Mouse (Mus musculus): Measurements from ENCODE around the gene Slc10a7. TPM values are rescaled to one million over a fixed set of nuclear protein-coding genes. Genes with fewer than 3 reads are reported as not detected.
A peak's percentile ranks its signal among the peaks of the same experiment; 100 is the strongest.

The Slc10a7 gene
- polyA plus RNA-seq, 1 experiment from 2014 or later = 18.4 TPM

DNA sequence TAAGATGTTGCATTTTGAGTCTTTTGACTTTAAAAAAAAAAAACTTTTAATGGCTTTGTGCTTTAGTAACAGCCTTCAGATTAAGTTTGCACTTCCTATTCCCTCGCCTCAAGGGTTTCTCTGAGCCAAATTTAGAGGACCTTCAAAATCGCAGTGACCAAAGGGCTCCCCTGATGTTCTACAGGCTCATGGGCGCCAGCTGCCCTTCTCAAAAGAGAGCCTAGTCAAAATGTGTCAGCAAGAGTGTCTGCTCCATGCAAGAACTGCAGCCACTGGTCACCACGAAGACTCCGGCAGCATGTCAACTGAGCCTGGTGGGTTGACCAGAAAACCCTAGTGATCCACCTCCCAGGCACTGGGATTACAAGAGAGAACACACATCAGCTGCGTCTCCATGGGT, 242.0 kb downstream of the Slc10a7 start:
- no peak overlapping the region for H3K27ac ChIP-seq (ENCODE audit: low read length)
- no peak for ATAC-seq (ENCODE audit: low FRiP score, low TSS enrichment)
- H3K4me2 ChIP-seq (replicated peaks; ENCODE audit: low read depth, low read length) = no peak overlapping the region
- WGBS = 88% methylated on average over 6 of the region's 6 CpGs
- no peak overlapping the region for H3K4me3 ChIP-seq (ENCODE audit: low read length)
- H3K36me3 ChIP-seq (ENCODE audit: insufficient read depth, low read length) = no peaks in the 10 kb centered on the region
- H3K27me3 ChIP-seq (ENCODE audit: insufficient read depth, low read length) = no peaks in the 10 kb centered on the region
- 0 out of 2 replicates have a peak, but pooled peaks cover 2% of the 10 kb centered on the region for H3K9me3 ChIP-seq (ENCODE audit: low read length)
- no peaks in the 10 kb centered on the region for H3K4me1 ChIP-seq (ENCODE audit: insufficient read depth, low read length)
- no peak overlapping the region for H3K9ac ChIP-seq (replicated peaks; ENCODE audit: low read length)

DNA sequence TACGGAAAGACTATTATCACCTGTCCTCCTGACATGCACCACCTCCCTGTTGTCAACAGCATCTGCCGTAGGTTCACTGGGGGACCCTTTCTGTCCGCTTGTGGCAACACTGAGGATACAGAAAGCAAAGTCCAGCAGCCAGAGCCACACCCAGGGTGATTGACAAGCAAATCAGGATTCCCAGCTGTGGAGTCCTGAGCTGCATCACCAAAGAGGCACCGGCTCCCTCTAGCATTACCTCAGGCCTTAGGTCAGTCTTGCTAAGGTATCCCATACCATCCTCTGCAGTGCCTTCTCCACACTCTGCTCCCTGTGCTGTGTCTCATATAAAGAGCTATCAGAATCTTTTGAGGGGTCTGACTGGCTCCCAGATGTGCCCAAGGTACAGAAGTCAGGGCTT, 245.8 kb downstream of the Slc10a7 start:
- no peaks in the 10 kb centered on the region for H3K4me1 ChIP-seq (ENCODE audit: insufficient read depth, low read length)
- H3K9ac ChIP-seq (replicated peaks; ENCODE audit: low read length) = no peak overlapping the region
- no peak overlapping the region for H3K27ac ChIP-seq (ENCODE audit: low read length)
- no peaks in the 10 kb centered on the region for H3K36me3 ChIP-seq (ENCODE audit: insufficient read depth, low read length)
- H3K4me3 ChIP-seq (ENCODE audit: low read length) = no peak overlapping the region
- no peak for ATAC-seq (ENCODE audit: low FRiP score, low TSS enrichment)
- WGBS = 85% methylated on average over 4 of the region's 4 CpGs
- 0 out of 2 replicates have a peak, but pooled peaks cover 3% of the 10 kb centered on the region for H3K9me3 ChIP-seq (ENCODE audit: low read length)
- no peak overlapping the region for H3K4me2 ChIP-seq (replicated peaks; ENCODE audit: low read depth, low read length)
- no peaks in the 10 kb centered on the region for H3K27me3 ChIP-seq (ENCODE audit: insufficient read depth, low read length)

DNA sequence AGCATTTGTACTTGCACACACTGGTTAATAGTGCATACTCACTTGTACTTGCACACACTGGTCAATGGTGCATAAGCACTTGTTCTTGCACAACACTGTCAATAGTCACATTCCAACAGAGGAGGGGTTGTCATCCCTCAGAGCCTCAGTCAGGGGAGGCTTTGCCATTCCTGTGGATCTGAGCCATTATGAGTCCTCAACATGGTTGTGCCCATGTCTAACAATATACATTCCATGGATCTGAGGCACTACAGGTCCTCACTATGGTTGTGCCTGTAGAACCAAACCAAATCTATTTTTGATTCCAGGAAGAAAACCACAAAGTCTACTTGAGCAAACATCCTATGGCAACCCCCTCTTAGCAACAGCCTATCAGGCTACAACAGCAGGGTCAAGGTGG, 250.0 kb downstream of the Slc10a7 start:
- Histone ChIP-seq H3K4me1 (ENCODE audit: insufficient read depth, low read length) (no peaks in the 10 kb centered on the region), H3K4me3 (ENCODE audit: low read length) (no peak overlapping the region), H3K27me3 (ENCODE audit: insufficient read depth, low read length) (no peaks in the 10 kb centered on the region), H3K27ac (ENCODE audit: low read length) (no peak overlapping the region), H3K36me3 (ENCODE audit: insufficient read depth, low read length) (no peaks in the 10 kb centered on the region), H3K9ac (replicated peaks; ENCODE audit: low read length) (no peak overlapping the region), H3K4me2 (replicated peaks; ENCODE audit: low read depth, low read length) (no peak overlapping the region), H3K9me3 (ENCODE audit: low read length) (peaks cover 6% of the 10 kb centered on the region; the same call in 1 of the 2 replicates)
- no peak for ATAC-seq (ENCODE audit: low FRiP score, low TSS enrichment)

DNA sequence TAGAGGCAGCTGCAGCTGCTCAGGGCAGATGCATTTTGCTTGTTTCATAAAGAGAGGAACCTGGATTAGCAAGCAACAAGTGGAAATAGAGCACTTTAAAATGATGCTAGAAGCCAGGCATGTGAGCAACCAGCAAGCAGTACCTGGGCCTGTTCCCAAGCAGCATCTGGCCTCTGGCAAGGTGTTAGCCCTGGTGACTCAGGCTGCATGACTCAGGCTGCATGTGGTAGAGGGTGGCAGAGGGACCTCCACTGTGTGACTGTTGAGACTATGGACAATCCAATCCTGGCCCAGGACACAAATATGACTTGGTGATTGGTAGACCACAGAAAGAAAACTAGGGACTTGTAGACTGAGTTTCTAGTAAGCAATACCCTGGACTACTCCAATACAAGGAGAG, 255.8 kb downstream of the Slc10a7 start:
- ATAC-seq (ENCODE audit: low FRiP score, low TSS enrichment) = no peak
- Histone ChIP-seq H3K4me1 (ENCODE audit: insufficient read depth, low read length) (no peaks in the 10 kb centered on the region), H3K9ac (replicated peaks; ENCODE audit: low read length) (no peak overlapping the region), H3K4me3 (ENCODE audit: low read length) (no peak overlapping the region), H3K27ac (ENCODE audit: low read length) (no peak overlapping the region), H3K4me2 (replicated peaks; ENCODE audit: low read depth, low read length) (no peak overlapping the region), H3K27me3 (ENCODE audit: insufficient read depth, low read length) (no peaks in the 10 kb centered on the region), H3K36me3 (ENCODE audit: insufficient read depth, low read length) (no peaks in the 10 kb centered on the region), H3K9me3 (ENCODE audit: low read length) (peaks cover 3% of the 10 kb centered on the region; the same call in 1 of the 2 replicates)

DNA sequence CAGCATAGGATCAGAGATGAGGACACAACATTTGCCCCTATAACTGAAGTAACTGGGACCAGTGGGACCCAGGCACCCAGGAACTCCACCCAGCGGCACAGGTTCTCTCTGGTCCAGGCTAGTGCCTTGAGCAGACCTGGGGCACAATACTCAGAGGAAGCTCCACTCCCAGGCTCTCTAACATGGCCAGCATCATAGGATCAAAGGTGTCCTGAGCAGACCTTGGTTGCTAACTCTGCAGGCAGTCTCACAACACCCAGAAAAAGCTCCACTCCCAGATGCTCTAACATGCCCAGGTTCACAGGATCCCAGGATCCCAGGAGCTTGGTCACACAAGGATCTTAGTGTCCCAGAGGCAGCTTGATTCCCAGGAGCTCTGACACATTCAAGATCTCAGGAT, 256.4 kb downstream of the Slc10a7 start:
- H3K27me3 ChIP-seq (ENCODE audit: insufficient read depth, low read length) = no peaks in the 10 kb centered on the region
- H3K27ac ChIP-seq (ENCODE audit: low read length) = no peak overlapping the region
- no peak overlapping the region for H3K4me2 ChIP-seq (replicated peaks; ENCODE audit: low read depth, low read length)
- WGBS = 93% methylated on average over 1 of the region's 1 CpGs
- no peaks in the 10 kb centered on the region for H3K4me1 ChIP-seq (ENCODE audit: insufficient read depth, low read length)
- no peak for ATAC-seq (ENCODE audit: low FRiP score, low TSS enrichment)
- H3K36me3 ChIP-seq (ENCODE audit: insufficient read depth, low read length) = no peaks in the 10 kb centered on the region
- no peak overlapping the region for H3K9ac ChIP-seq (replicated peaks; ENCODE audit: low read length)
- H3K9me3 ChIP-seq (ENCODE audit: low read length) = peaks cover 3% of the 10 kb centered on the region; the same call in 1 of the 2 replicates
- no peak overlapping the region for H3K4me3 ChIP-seq (ENCODE audit: low read length)

DNA sequence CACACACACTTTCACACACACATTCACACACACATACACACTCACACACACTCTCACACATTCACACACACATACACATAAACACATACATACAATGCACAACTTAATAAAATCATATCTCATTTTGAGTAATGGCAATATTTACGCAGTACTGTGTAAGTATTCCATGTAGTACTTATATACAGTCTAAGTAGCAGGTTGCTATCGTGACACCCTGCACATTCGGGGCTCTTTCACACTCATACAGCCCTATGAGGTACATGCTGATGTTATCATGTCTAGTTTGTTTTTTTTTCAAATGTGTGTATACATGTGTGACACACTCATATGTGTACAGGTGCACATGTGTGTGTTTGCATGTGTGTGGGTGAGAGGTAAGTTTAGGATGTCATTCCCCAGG, 261.4 kb downstream of the Slc10a7 start:
- no peaks in the 10 kb centered on the region for H3K4me1 ChIP-seq (ENCODE audit: insufficient read depth, low read length)
- no peak overlapping the region for H3K27ac ChIP-seq (ENCODE audit: low read length)
- 91% methylated on average over 3 of the region's 3 CpGs for WGBS
- no peak overlapping the region for H3K9ac ChIP-seq (replicated peaks; ENCODE audit: low read length)
- H3K9me3 ChIP-seq (ENCODE audit: low read length) = no peaks in the 10 kb centered on the region
- no peaks in the 10 kb centered on the region for H3K27me3 ChIP-seq (ENCODE audit: insufficient read depth, low read length)
- H3K4me3 ChIP-seq (ENCODE audit: low read length) = no peak overlapping the region
- H3K4me2 ChIP-seq (replicated peaks; ENCODE audit: low read depth, low read length) = no peak overlapping the region
- H3K36me3 ChIP-seq (ENCODE audit: insufficient read depth, low read length) = no peaks in the 10 kb centered on the region
- ATAC-seq (ENCODE audit: low FRiP score, low TSS enrichment) = no peak

DNA sequence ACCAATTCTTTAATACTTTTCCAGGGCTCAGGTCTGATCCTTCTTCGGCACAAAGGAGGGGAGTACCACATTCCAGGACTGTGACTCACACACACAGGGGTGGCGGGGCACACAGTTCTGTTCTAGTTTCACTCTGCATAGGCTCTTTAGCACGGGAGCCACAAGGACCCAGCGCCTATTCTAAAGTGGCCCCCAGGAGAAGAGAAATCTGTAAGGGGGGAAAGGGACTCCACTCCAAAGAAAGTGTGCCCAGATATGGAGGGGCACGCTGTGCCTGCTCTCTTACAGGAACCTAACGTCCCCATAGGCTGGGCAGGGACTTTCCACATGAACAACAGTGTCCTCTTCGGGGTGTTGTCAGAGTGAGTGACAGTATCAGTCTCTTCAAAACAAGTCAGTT, 262.1 kb downstream of the Slc10a7 start:
- Histone ChIP-seq H3K4me1 (ENCODE audit: insufficient read depth, low read length) (no peaks in the 10 kb centered on the region), H3K9me3 (ENCODE audit: low read length) (no peaks in the 10 kb centered on the region), H3K27me3 (ENCODE audit: insufficient read depth, low read length) (no peaks in the 10 kb centered on the region), H3K9ac (replicated peaks; ENCODE audit: low read length) (0 out of 2 replicates have a peak overlapping the region, but pooled peaks have one; percentile 29), H3K36me3 (ENCODE audit: insufficient read depth, low read length) (no peaks in the 10 kb centered on the region), H3K4me2 (replicated peaks; ENCODE audit: low read depth, low read length) (no peak overlapping the region), H3K27ac (ENCODE audit: low read length) (no peak overlapping the region), H3K4me3 (ENCODE audit: low read length) (no peak overlapping the region)
- 68% methylated on average over 7 of the region's 7 CpGs for WGBS
- no peak for ATAC-seq (ENCODE audit: low FRiP score, low TSS enrichment)

DNA sequence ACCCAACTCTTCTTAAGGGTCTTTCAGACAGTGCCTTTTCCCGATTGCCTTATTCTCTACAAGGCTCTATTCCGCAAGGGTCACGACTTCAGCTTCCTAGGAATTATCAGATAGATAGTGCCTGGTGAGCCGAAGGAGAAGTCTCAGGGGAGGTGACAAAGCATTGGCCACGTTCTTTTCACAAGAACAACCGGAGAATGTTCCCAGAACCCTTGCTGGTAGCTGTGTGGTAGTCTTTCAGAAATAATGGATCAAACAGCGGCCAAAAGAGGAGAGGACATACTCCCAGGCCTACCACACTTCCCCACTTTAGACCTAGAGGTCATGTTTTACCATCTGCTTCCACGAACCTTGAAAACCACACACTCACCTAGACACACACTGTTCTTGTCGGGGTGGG, 267.7 kb downstream of the Slc10a7 start:
- no peak overlapping the region for H3K9ac ChIP-seq (replicated peaks; ENCODE audit: low read length)
- no peaks in the 10 kb centered on the region for H3K4me1 ChIP-seq (ENCODE audit: insufficient read depth, low read length)
- no peaks in the 10 kb centered on the region for H3K36me3 ChIP-seq (ENCODE audit: insufficient read depth, low read length)
- no peak overlapping the region for H3K4me3 ChIP-seq (ENCODE audit: low read length)
- H3K9me3 ChIP-seq (ENCODE audit: low read length) = no peaks in the 10 kb centered on the region
- no peak overlapping the region for H3K27ac ChIP-seq (ENCODE audit: low read length)
- H3K4me2 ChIP-seq (replicated peaks; ENCODE audit: low read depth, low read length) = no peak overlapping the region
- no peaks in the 10 kb centered on the region for H3K27me3 ChIP-seq (ENCODE audit: insufficient read depth, low read length)
- WGBS = 91% methylated on average over 9 of the region's 9 CpGs
- no peak for ATAC-seq (ENCODE audit: low FRiP score, low TSS enrichment)

Other genes with a start within 250 kb of the Slc10a7 start
- not detected in 2 replicates for gene Pou4f2, start 72.7 kb upstream of the Slc10a7 start, polyA plus RNA-seq (2015; fragmentation: Nextera tagmentation; extraction: Ambion mirVana)
- 234 and 237 TPM in 2 replicates for gene Rbmxl1, start 448 bp upstream of the Slc10a7 start, polyA plus RNA-seq (2015; fragmentation: Nextera tagmentation; extraction: Ambion mirVana)